Mouse (Mus musculus) G1E (cell line): Measurements from ENCODE around the gene S100a3.

Experiments used
- CTCF ChIP-seq: IDR thresholded peaks from 2 replicates; pipeline ENCODE4 v1.5.1; 2012; ENCODE audit warnings: low read depth, low read length, inconsistent platforms, mixed read lengths
- GATA1 ChIP-seq: IDR thresholded peaks from 2 replicates; pipeline ENCODE4 v1.6.1; 2012; ENCODE audit warnings: borderline replicate concordance, low read length, inconsistent platforms, mixed read lengths
- GATA2 ChIP-seq: IDR thresholded peaks from 2 replicates; pipeline ENCODE4 v1.6.1; 2012; ENCODE audit warnings: low read depth, low read length, inconsistent platforms, borderline replicate concordance
- TAL1 ChIP-seq: conservative IDR thresholded peaks from 2 replicates; pipeline ENCODE4 v1.6.1; 2012; ENCODE audit warnings: low read depth, low read length, inconsistent platforms, mixed read lengths

GRCm38 (mm10) chr3:90579433-90579832 lies 19.1 kb downstream of the S100a3 start:
- no peak for TF ChIP-seq CTCF
- no peak for TF ChIP-seq GATA1
- no peak for TF ChIP-seq TAL1
- TF ChIP-seq GATA2: no peak
